Mouse (Mus musculus): Measurements from ENCODE around the gene Nfix. TPM values are rescaled to one million over a fixed set of nuclear protein-coding genes. Genes with fewer than 3 reads are reported as not detected.

The Nfix gene
- polyA plus RNA-seq, 2 experiments = 1.4 to 2.5 TPM

GRCm38 (mm10) chr8:84722850-84723570, 77.1 kb downstream of the Nfix start, which contains the start of gene G430095P16Rik:
G430095P16Rik (plus strand) TSS chr8:84723007.
- TF ChIP-seq CTCF (IDR thresholded peaks at IDR 0.05; ENCODE audit: low read depth) (peak; percentile 87), EP300 (IDR thresholded peaks at IDR 0.05; ENCODE audit: low read depth) (peak; percentile 39; the same call in 1 of the 2 replicates)
- Histone ChIP-seq H3K27me3 (ENCODE audit: control insufficient read depth, insufficient read depth, low read length) (no peaks in the 10 kb centered on the region), H3K4me1 (replicated peaks; ENCODE audit: control insufficient read depth in 2 of 2, insufficient read depth in 2 of 2, low read length in 1 of 2) (peaks cover 51 to 56% of the 10 kb centered on the region in 2 experiments), H3K9me3 (ENCODE audit: control insufficient read depth, low read length) (no peaks in the 10 kb centered on the region), H3K36me3 (replicated peaks; ENCODE audit: control insufficient read depth, insufficient read depth, low read depth) (peaks cover 2% of the 10 kb centered on the region), H3K4me2 (ENCODE audit: low read depth) (peak within 1 kb of the TSS; percentile 100), H3K27ac (peak within 1 kb of the TSS; percentile 96), H3K9ac (replicated peaks) (peak within 1 kb of the TSS; percentile 92), H3K4me3 (ENCODE audit: insufficient read depth in 1 of 2, low read depth in 2 of 2, low read length in 2 of 2) (peak within 1 kb of the TSS; percentile 66 to 73)
- DNase-seq (ENCODE audit: low read depth in 3 of 3, low spot score in 3 of 3) = peak; percentile 72 to 80 (median 73)
- 3% methylated on average over 10 of the region's 10 CpGs for WGBS (ENCODE audit: insufficient replicate concordance)
- ATAC-seq (ENCODE audit: insufficient read depth) = peak; percentile 91

GRCm38 (mm10) chr8:84722530-84722849, 77.7 kb downstream of the Nfix start:
- H3K36me3 ChIP-seq (replicated peaks; ENCODE audit: control insufficient read depth, insufficient read depth, low read depth) = peaks cover 2% of the 10 kb centered on the region
- no peak for DNase-seq (ENCODE audit: low read depth in 3 of 3, low spot score in 3 of 3)
- 33% methylated on average over 6 of the region's 6 CpGs for WGBS (ENCODE audit: insufficient replicate concordance)
- H3K9me3 ChIP-seq (ENCODE audit: control insufficient read depth, low read length) = no peaks in the 10 kb centered on the region
- peak overlapping the region; percentile 96 for H3K27ac ChIP-seq
- peak overlapping the region; percentile 92 for H3K9ac ChIP-seq (replicated peaks)
- peak; percentile 7 for ATAC-seq (ENCODE audit: insufficient read depth)
- peaks cover 51 to 54% of the 10 kb centered on the region in 2 experiments for H3K4me1 ChIP-seq (replicated peaks; ENCODE audit: control insufficient read depth in 2 of 2, insufficient read depth in 2 of 2, low read length in 1 of 2)
- peak overlapping the region; percentile 66 to 73 for H3K4me3 ChIP-seq (ENCODE audit: insufficient read depth in 1 of 2, low read depth in 2 of 2, low read length in 2 of 2)
- TF ChIP-seq CTCF (IDR thresholded peaks at IDR 0.05; ENCODE audit: low read depth) = no peak
- TF ChIP-seq EP300 (IDR thresholded peaks at IDR 0.05; ENCODE audit: low read depth) = no peak
- peak overlapping the region; percentile 100 for H3K4me2 ChIP-seq (ENCODE audit: low read depth)
- no peaks in the 10 kb centered on the region for H3K27me3 ChIP-seq (ENCODE audit: control insufficient read depth, insufficient read depth, low read length)

DNA sequence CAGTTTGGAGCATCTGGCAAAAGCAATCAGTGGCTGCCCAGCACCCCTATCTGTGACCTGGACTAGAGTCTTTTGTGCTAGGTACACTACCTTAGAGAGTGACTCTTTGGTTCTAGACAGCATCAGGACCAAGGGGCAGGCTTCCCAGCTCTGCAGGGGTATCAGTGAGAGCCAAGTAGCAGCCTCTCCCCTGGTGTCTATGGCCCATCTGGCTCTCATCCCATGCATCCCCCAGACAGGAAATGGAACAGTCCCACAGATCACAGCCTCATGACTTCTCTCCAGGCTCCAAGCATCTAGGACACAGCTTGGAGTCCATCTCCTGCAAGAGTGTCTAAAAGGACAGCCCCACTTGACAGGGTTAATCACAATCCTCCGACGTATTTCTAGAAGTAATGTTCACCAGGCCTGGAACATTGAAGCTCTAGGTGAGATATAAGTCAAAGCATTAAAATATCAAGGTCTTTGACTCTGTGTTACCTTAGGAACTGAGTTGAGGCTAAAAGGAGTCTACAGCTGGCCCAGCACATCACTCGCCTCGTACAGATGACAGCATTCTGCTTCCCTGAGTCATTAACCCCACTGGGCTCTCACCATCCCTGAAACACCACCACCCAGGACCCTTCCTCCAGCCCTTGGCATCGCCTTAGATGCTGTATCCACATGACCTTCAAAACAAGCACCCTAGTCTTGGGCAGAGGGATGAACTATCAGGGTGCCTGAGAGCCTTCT, 81.0 kb downstream of the Nfix start:
- 81% methylated on average over 5 of the region's 5 CpGs for WGBS (ENCODE audit: insufficient replicate concordance)
- Histone ChIP-seq H3K27me3 (ENCODE audit: control insufficient read depth, insufficient read depth, low read length) (no peaks in the 10 kb centered on the region; the same call in 1 of the 2 replicates), H3K36me3 (replicated peaks; ENCODE audit: control insufficient read depth, insufficient read depth, low read depth) (no peaks in the 10 kb centered on the region; the same call in 1 of the 2 replicates), H3K9me3 (ENCODE audit: control insufficient read depth, low read length) (no peaks in the 10 kb centered on the region), H3K9ac (replicated peaks) (no peak overlapping the region), H3K4me3 (ENCODE audit: insufficient read depth in 1 of 2, low read depth in 2 of 2, low read length in 2 of 2) (no peak overlapping the region), H3K4me2 (ENCODE audit: low read depth) (no peak overlapping the region), H3K27ac (no peak overlapping the region; the same call in 1 of the 2 replicates), H3K4me1 (replicated peaks; ENCODE audit: control insufficient read depth in 2 of 2, insufficient read depth in 2 of 2, low read length in 1 of 2) (peaks cover 24 to 25% of the 10 kb centered on the region in 2 experiments)
- TF ChIP-seq EP300 (IDR thresholded peaks at IDR 0.05; ENCODE audit: low read depth) (no peak), CTCF (IDR thresholded peaks at IDR 0.05; ENCODE audit: low read depth) (no peak)
- DNase-seq (ENCODE audit: low read depth in 3 of 3, low spot score in 3 of 3) = no peak
- no peak for ATAC-seq (ENCODE audit: insufficient read depth)

GRCm38 (mm10) chr8:84718476-84718875, 81.7 kb downstream of the Nfix start:
- no peak overlapping the region for H3K4me3 ChIP-seq (ENCODE audit: insufficient read depth in 1 of 2, low read depth in 2 of 2, low read length in 2 of 2)
- no peak for ATAC-seq (ENCODE audit: insufficient read depth)
- no peak for DNase-seq (ENCODE audit: low read depth in 3 of 3, low spot score in 3 of 3)
- no peaks in the 10 kb centered on the region; the same call in 1 of the 2 replicates for H3K27me3 ChIP-seq (ENCODE audit: control insufficient read depth, insufficient read depth, low read length)
- H3K36me3 ChIP-seq (replicated peaks; ENCODE audit: control insufficient read depth, insufficient read depth, low read depth) = no peaks in the 10 kb centered on the region; the same call in 1 of the 2 replicates
- WGBS (ENCODE audit: insufficient replicate concordance) = 80% methylated on average over 5 of the region's 5 CpGs
- TF ChIP-seq EP300 (IDR thresholded peaks at IDR 0.05; ENCODE audit: low read depth) (no peak), CTCF (IDR thresholded peaks at IDR 0.05; ENCODE audit: low read depth) (no peak)
- H3K9ac ChIP-seq (replicated peaks) = no peak overlapping the region
- H3K27ac ChIP-seq = no peak overlapping the region
- H3K9me3 ChIP-seq (ENCODE audit: control insufficient read depth, low read length) = no peaks in the 10 kb centered on the region
- H3K4me1 ChIP-seq (replicated peaks; ENCODE audit: control insufficient read depth in 2 of 2, insufficient read depth in 2 of 2, low read length in 1 of 2) = peaks cover 18% of the 10 kb centered on the region in 2 experiments
- H3K4me2 ChIP-seq (ENCODE audit: low read depth) = no peak overlapping the region

- no peaks in the 10 kb centered on the region; the same call in 1 of the 2 replicates for H3K27me3 ChIP-seq (ENCODE audit: control insufficient read depth, insufficient read depth, low read length)
- TF ChIP-seq CTCF (IDR thresholded peaks at IDR 0.05; ENCODE audit: low read depth) = no peak
- TF ChIP-seq EP300 (IDR thresholded peaks at IDR 0.05; ENCODE audit: low read depth) = no peak
These were observed 83.4 kb downstream of the Nfix start for GRCm38 (mm10) chr8:84716790-84717189.

More at GRCm38 (mm10) chr8:84716790-84717189, 83.4 kb downstream of the Nfix start:
- DNase-seq (ENCODE audit: low read depth in 3 of 3, low spot score in 3 of 3) (no peak), ATAC-seq (ENCODE audit: insufficient read depth) (no peak)
- Histone ChIP-seq H3K4me1 (replicated peaks; ENCODE audit: control insufficient read depth in 2 of 2, insufficient read depth in 2 of 2, low read length in 1 of 2) (peaks cover 2 to 3% of the 10 kb centered on the region in 2 experiments), H3K4me3 (ENCODE audit: insufficient read depth in 1 of 2, low read depth in 2 of 2, low read length in 2 of 2) (no peak overlapping the region), H3K36me3 (replicated peaks; ENCODE audit: control insufficient read depth, insufficient read depth, low read depth) (no peaks in the 10 kb centered on the region; the same call in 1 of the 2 replicates), H3K9ac (replicated peaks) (no peak overlapping the region), H3K9me3 (ENCODE audit: control insufficient read depth, low read length) (no peaks in the 10 kb centered on the region), H3K27ac (no peak overlapping the region), H3K4me2 (ENCODE audit: low read depth) (no peak overlapping the region)
- WGBS (ENCODE audit: insufficient replicate concordance) = 83% methylated on average over 11 of the region's 11 CpGs

Measured in liver, embryonic 14.5 days (tissue).